Mouse (Mus musculus) kidney, postnatal 4 days (tissue): ENCODE measurements around the gene Get4.
A peak's percentile ranks its signal among the peaks of the same experiment; 100 is the strongest.

Experiments
- DNase-seq, 2 experiments: peaks; one replicate each; pipeline ENCODE4 v3.0.0; 2021; ENCODE audit warnings: mixed read lengths in 2 of 2

Gene Get4

GRCm38 (mm10) chr5:139252081-139252909 lies at the start of gene Get4:
Gene Get4, plus strand, starts transcription at chr5:139252324.
- peak; percentile 100 for DNase-seq

- DNase-seq, result no peak
These were observed 48.8 kb upstream of the Get4 start for GRCm38 (mm10) chr5:139203312-139203711.

- no peak for DNase-seq
These were observed 46.0 kb upstream of the Get4 start for GRCm38 (mm10) chr5:139206081-139206480.

GRCm38 (mm10) chr5:139206525-139206924 lies 45.6 kb upstream of the Get4 start:
- DNase-seq, result no peak

- DNase-seq, result no peak
These were observed 43.9 kb upstream of the Get4 start for GRCm38 (mm10) chr5:139208183-139208582.

GRCm38 (mm10) chr5:139208871-139209684 lies 43.0 kb upstream of the Get4 start:
- DNase-seq, result peak; percentile 20 to 40

- DNase-seq, result no peak
These were observed 42.5 kb upstream of the Get4 start for GRCm38 (mm10) chr5:139209685-139210026.

GRCm38 (mm10) chr5:139211737-139212385 lies 40.3 kb upstream of the Get4 start:
- DNase-seq, result no peak

- DNase-seq, result no peak
These were observed 37.8 kb upstream of the Get4 start for GRCm38 (mm10) chr5:139214298-139214697.

- DNase-seq, result no peak
These were observed 36.9 kb upstream of the Get4 start for GRCm38 (mm10) chr5:139215184-139215583.

GRCm38 (mm10) chr5:139216121-139216520 lies 36.0 kb upstream of the Get4 start:
- DNase-seq, result no peak

GRCm38 (mm10) chr5:139216774-139217173 lies 35.4 kb upstream of the Get4 start:
- no peak for DNase-seq

GRCm38 (mm10) chr5:139220006-139220515 lies 32.1 kb upstream of the Get4 start:
- no peak for DNase-seq

GRCm38 (mm10) chr5:139220610-139221009 lies 31.5 kb upstream of the Get4 start:
- DNase-seq, result no peak

- no peak for DNase-seq
These were observed 28.8 kb upstream of the Get4 start for GRCm38 (mm10) chr5:139223331-139223730.

GRCm38 (mm10) chr5:139227236-139227635 lies 24.9 kb upstream of the Get4 start:
- DNase-seq, result no peak

GRCm38 (mm10) chr5:139227645-139228044 lies 24.5 kb upstream of the Get4 start:
- no peak for DNase-seq

GRCm38 (mm10) chr5:139228318-139228717 lies 23.8 kb upstream of the Get4 start:
- no peak for DNase-seq

- DNase-seq, result no peak
These were observed 22.4 kb upstream of the Get4 start for GRCm38 (mm10) chr5:139229716-139230115.

GRCm38 (mm10) chr5:139232083-139232482 lies 20.0 kb upstream of the Get4 start:
- no peak for DNase-seq

- no peak for DNase-seq
These were observed 17.7 kb upstream of the Get4 start for GRCm38 (mm10) chr5:139234423-139234822.

- DNase-seq, result no peak
These were observed 14.7 kb upstream of the Get4 start for GRCm38 (mm10) chr5:139237436-139237835.
